Mouse (Mus musculus): ENCODE data around the gene Fut2.
A peak's percentile ranks its signal among the peaks of the same experiment; 100 is the strongest.

Gene Fut2

DNA sequence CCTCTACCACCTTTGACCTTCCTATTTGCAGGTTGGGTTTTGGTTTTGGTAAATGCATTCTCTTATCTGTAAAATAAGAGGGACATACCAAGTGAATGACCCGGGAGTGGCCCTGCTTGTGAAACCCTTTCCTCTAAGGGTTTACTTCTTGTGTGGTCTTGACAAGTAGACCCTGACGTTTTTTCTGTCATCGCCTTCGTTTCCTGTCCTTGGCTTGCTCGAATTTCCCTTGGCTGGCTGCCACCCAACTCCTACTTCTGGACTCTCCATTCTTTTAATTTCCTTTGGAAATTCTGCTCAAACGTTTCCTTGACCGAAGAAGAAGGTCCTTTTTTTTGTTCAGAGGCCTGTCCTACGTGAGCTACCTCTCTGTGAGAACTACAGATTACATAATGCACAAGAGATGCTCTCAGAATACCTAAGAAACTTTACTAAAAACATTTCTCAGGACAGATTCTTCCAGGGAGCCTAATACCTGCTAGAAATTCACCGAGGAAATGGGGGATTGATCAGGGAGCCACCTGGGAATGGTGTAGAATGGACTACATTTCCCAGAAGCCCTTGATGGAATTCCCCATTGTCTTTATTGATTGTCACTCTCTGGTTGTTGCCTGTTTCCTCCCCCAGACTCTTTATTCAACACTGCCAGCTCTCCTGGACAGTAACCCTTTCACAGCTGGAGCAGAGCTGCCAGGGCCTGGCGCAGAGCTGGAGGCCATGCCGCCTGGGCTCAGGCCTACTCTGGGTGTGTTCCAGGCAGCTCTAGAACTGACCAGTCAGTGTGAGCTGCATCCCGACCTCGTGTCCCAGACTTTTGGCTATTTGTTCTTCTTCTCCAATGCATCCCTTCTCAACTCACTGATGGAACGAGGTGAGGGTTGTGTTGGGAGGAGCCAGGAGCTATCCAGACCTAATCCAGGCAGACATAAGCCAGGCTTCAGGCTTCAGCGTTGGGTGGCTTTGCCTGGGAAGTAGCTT lies 30.2 kb downstream of the Fut2 start:
- DNase-seq = peak in 1 of 2 experiments; percentile 21

DNA sequence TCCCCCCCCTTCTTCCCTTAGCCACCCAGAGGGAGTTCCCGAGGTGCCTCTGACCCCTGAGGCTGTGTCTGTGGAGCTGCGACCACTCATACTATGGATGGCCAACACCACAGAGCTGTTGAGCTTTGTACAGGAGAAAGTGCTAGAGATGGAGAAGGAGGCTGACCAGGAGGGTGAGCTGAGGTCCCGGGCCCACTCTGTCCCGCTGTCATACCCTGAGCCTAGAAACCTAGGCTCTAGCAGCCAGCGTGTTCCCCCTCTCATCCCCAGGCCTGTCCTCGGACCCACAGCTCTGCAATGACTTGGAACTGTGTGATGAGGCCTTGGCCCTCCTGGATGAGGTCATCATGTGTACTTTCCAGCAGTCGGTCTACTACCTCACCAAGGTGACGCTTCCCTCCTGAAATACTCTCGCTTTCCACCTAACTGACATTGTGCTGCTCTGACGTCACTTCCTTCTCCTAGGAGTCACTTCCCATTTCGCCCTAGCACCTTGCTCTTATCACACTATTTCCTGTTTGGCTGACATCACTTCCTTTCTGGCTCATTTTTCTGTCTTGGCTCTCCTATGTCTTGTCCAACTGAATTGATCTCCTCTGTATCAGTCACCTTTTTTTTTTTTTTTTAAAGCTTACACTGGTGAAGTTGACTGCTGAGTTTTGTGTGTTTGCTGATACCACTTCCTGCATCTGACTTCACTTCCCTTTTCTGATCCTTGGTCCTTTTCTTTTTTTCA lies 31.1 kb downstream of the Fut2 start:
- DNase-seq = peak; percentile 68 to 74

DNA sequence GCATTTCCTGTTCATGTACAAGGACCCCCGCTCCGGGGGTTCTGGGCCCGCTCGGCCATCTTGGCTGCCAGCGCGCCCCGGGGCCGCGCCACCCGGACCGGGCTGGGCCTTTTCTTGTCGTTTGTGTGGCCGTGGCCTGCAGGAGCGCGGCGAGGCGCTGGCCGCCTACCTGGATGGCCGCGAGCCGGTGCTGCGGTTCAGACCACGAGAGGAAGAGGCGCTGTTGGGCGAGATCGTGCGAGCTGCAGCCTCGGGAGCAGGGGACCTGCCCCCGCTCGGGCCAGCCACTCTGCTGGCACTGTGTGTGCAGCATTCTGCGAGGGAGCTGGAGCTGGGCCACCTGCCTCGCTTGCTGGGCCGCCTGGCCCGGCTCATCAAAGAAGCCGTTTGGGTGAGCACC lies 33.7 kb downstream of the Fut2 start:
- DNase-seq = no peak

DNA sequence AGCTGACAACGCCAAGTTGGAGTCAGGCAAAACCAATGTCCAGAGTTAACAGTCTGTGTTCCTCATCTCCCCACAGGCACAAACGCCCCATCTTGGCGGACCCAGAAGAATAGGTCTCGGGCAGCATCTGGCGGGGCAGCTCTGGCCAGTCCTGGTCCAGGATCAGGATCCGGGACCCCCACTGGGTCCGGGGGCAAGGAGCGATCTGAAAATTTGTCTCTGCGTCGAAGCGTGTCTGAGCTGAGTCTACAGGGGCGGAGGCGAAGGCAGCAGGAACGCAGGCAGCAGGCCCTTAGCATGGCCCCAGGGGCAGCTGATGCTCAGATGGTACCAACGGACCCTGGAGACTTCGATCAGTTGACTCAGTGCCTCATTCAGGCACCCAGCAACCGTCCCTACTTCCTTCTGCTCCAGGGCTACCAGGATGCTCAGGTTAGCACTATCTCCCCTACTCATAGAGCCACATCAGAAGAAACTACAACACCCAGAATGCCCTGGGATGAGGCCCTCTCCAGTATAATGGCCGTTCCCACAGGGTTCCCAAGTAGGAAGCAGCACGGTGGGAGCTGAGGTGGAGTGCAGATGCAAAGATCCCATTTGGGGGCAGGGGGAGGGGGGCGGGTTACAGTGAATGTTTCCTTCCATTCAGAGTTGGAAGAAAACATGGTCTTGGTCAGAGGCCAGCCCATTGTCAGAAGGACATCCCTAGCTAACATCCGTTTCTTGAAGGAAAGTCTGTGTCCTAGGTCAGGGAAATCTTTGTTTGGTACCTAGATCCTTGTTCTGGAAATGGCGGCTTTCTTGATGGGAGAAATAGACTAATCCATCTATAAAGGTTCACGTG lies 35.9 kb downstream of the Fut2 start:
- no peak for DNase-seq

DNA sequence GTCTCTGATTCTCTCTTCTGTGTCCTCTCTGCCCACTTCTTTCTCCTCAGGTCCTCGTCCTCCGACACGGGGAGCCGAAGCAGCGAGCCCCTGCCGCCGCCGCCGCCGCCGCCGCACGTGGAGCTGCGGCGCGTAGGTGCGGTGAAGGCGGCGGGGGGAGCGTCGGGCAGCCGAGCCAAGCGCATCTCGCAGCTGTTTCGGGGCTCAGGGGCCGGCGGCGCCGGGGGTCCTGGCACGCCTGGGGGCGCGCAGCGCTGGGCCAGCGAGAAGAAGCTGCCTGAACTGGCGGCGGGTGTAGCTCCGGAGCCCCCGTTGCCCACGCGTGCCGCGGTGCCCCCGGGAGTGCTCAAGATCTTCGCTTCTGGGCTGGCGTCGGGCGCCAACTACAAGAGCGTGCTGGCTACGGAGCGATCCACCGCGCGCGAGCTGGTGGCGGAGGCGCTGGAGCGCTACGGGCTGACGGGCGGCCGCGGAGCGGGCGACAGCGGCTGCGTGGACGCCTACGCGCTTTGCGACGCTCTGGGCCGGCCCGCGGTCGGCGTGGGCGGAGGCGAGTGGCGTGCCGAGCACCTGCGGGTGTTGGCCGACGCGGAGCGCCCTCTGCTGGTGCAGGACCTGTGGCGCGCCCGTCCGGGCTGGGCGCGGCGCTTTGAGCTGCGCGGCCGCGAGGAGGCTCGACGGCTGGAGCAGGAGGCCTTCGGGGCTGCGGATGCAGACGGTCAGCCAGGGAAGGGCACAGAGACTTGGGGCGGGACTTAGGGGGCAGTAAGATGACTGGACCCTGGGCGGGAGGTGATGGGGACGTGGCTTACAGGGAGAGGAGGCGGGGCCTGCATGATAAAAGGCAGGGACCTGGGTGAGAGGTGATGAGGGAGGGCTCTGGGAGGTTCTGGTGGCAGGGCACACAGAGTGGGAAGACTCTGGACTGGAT lies 37.6 kb downstream of the Fut2 start:
- DNase-seq = peak; percentile 92 to 94

DNA sequence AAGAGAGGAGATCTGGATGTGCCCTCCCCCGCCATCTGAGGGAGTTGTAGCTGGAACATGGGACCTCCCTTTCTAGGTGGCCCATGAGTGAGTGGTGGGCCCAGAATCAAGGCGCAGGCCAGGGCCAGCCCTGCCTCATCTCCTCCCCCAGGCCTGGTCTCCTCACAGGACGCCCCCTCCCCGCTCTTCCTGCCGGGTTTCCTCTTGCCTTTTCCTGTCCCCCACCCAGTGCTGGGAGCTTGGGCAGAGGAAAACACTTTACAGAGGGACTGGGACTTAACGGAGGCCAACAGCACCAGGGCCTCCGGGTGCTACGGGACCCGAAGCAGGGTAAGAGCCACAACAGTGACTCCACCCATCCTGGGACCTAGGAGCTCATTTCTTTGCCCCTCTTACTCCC lies 38.9 kb downstream of the Fut2 start, which contains the start of gene Rasip1:
TSS of gene Rasip1 (plus strand) at position 228 of the 400 bp plus-strand sequence.
- no peak for DNase-seq

DNA sequence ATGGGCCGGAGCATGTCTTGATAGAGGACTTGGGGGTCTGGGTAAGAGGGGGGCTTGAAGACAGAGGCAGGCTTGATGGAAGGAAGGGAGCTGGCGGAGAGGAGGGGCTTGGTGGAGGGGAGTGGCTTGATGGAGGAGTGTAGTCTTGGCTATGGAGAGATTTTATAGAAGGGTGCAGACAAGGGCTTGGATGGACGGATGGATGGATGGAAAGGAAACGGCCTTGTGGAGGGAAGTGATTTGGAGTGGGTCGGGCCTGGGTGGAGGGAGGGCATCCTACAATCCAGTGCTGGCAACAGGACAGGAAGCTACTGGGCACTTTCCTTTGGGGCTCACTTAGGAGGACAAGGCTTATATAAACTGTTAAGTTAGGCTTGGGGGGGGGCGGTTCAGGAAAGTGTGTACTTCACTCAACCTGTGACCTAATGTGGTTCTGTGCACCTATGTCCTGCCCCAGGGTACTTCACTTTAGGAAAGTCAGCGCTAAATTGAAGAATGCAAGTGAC lies 39.6 kb downstream of the Fut2 start:
- no peak for DNase-seq

DNA sequence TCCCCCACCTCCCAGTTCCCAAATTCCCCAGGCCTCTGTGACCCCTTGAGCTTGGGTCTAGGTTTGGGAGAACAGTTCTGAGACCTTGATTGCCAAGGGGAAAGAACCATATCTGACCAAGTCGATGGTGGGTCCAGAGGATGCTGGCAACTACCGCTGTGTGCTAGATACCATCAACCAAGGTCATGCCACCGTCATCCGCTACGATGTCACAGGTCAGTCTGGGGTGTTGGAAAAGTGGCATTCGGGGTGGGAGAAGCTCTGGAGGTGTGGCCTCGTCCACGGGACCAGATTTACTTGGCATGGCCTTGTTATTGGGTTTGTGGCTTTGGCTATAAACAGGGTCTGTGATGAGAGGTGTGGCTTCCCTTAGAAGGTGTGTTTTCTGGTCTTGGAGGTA lies 40.7 kb downstream of the Fut2 start:
- DNase-seq = no peak

DNA sequence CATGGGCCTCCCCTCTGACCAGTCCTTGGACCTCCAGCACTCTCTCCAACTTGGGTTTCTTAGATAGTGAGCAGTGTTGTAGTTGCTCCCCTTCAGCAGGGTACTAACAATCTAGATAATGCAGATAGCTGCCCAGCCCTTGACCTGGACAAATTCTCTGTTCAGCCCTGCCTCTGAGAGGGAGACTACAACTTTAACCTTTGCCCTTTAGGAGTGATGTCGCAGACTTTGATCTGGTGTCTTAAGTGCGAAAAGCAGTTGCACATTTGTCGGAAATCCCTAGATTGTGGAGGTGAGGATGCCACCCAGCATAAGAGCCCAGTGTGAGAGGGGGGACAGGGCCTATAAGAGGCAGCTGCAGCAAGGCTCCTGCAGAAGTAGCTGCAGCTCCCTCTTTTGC lies 41.5 kb downstream of the Fut2 start:
- DNase-seq = no peak

DNA sequence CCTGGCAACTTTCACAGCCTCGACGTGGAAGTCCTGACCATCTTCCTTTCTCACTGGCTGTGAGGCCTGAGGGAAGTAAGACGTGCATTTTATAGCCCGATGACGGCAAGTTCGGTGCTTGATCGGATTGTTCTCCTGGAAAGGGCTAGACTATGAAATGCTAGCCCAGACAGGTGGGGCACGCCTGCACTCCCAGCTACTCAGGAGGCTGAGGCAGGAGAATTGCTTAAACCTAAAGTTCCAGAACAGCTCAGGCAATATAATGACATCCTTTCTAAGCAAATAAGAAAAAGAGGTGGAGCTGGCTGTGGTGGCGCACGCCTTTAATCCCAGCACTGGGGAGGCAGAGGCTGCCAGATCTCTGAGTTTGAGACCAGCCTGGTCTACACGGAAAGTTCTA lies 42.7 kb downstream of the Fut2 start:
- no peak for DNase-seq

DNA sequence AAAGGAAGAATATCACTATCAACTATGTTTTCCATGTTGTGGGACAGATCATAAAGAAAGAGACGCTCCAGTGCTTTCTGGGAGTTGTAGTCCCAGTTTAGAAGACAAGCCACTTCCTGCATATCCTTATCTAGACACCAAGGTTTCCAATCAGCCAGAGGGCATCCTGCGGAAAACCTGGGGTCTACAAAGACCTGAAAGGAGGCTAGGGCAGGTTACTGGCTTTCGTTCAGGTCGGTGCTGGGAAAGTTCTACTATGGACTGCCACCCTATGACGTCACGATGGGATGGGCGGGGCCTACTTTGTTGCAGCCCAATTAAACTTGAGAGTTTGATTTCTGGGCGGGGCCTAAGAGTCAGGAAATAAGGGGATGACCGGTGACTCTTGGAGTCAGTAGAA lies 44.8 kb downstream of the Fut2 start, which contains the start of gene Izumo1:
TSS of gene Izumo1 (plus strand) at position 369 of the 400 bp plus-strand sequence.
- peak; percentile 38 to 57 for DNase-seq

DNA sequence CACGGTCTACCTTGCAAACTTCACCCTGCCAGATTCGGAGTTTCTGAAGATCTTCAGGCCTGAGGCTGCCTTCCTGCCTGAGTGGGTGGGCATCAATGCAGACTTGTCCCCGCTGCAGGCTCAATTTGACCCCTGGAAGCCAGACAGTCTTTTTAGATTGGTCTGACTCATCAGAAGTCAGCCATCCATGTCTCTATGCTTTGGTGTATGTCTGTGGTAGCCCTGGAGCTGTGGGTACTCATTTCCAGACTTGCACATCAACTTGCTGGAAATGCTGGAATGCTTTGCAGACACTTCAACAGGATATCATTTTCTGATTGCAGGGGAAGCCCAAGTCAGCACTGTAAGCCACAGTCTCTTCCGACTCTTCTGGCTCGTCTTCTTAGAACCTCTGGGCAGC lies 46.6 kb downstream of the Fut2 start:
- DNase-seq = no peak

DNA sequence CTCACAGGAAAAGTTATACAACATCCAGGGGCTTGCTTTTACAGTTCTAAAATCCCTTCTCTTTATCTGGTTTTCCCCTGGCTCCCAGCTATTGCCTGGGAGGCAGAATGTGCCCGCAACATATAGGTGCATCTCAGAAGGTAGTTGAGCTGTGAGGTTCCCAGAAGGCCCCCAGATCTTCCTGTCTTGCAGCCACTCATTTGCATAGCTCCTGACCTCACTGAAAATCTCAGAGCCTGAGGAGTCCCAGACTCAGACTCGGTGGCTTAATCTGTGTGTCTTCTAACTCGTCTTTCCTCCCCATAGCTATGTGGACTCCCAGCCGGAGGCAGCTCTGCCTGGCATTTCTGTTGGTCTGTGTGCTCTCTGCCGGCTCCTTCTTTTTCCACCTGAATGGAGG lies 47.9 kb downstream of the Fut2 start:
- no peak for DNase-seq

DNA sequence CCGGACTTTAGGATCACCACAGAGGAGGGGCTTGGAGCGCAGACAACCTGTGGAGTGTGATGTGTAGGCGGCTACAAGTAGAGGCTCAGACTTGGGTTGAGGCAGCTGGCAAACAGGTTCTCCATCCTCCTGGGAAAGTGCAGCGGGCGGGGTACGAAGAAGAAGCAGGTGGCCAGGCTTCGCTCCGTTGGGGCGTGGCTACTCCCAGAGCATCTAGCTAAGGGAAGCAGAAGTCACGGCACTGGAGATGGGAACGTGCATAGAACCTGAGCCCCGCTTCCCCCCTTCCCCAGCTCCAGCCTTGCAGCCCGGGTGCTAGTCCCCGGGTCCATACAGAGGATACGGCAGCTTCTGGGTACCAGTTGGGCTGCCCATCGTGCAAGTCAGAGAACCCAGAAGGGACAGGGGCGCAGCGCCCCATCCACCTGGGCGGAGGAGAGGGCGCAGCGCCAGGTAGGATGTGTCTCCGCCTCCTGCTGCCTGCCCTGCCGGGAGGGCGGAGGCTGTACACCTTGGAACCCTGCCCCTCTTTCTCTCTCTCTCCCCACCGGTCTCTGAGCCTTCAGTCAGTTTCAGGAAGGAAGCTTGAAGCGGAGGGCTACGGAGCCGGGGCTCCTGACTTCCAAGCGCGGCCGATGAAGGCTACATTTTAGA lies 49.0 kb downstream of the Fut2 start, which contains the start of gene Fut1:
TSS of gene Fut1 (plus strand) at position 248 of the 654 bp plus-strand sequence.
- DNase-seq = no peak

DNA sequence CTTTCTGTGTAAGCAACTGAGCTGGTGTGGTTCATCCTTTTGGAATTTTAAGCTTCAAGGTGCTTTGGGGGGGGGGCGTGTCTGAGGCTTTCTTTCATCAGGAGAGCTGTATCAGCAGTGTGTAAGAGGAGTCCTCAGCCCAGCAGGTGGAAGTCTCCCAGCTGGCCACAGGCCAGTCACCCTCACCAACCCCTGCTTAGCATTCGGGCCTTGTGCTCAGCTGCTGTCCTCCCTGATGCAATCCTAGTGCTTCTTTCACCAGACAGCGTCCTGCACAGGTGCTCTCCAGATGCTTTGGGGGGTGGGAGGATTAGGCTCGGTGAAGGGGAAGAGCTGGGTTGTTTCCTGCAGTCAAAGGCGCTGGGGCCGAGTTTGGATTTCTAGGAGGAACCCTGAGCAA lies 49.9 kb downstream of the Fut2 start:
- DNase-seq = no peak

DNA sequence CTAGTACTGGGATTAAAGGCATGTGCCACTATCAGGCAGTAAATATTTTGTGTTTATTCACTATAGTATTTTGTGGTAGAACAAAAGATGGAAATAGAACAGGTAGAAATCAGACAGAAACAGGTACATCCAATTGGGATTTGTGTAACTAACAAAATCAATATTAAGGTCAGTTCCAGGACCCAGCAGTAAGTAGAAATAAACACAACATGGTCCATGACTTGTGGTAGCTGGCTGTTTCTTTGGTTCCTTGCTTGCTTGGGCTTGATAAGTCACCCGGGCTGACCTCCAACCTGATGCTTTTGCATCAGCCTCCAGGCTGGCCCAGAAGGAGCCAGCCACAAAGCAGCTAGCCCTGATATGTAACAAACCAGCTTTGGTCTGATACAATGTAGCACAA lies 56.7 kb downstream of the Fut2 start:
- no peak for DNase-seq

DNA sequence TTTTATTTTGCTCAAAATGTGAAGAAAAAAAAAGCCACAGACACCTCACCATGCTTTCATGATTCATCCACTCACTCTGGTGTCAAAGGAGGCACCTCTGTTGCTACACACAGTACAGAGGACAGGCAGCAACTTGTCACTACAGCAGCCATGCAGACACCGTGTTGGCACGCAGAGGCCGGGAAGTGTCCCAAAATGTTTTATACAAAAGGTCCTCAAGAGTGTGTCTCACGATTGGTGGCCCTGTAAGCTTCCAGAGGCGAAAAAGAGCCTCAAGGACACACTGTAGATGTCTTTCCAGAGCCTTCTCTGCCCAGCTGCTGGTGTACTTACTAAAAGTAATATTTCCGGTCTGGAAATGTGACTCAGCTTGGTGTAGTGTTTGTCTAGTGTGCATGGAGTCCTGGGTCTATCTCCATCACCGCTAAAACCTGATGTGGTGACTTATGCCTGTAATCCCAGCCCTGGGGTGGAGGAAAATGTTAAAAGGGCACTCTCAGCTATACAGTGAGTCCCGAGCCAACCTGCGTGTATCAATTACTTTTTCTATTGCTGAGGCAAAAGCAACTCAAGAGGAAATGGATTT lies 60.4 kb downstream of the Fut2 start:
- DNase-seq = no peak

DNA sequence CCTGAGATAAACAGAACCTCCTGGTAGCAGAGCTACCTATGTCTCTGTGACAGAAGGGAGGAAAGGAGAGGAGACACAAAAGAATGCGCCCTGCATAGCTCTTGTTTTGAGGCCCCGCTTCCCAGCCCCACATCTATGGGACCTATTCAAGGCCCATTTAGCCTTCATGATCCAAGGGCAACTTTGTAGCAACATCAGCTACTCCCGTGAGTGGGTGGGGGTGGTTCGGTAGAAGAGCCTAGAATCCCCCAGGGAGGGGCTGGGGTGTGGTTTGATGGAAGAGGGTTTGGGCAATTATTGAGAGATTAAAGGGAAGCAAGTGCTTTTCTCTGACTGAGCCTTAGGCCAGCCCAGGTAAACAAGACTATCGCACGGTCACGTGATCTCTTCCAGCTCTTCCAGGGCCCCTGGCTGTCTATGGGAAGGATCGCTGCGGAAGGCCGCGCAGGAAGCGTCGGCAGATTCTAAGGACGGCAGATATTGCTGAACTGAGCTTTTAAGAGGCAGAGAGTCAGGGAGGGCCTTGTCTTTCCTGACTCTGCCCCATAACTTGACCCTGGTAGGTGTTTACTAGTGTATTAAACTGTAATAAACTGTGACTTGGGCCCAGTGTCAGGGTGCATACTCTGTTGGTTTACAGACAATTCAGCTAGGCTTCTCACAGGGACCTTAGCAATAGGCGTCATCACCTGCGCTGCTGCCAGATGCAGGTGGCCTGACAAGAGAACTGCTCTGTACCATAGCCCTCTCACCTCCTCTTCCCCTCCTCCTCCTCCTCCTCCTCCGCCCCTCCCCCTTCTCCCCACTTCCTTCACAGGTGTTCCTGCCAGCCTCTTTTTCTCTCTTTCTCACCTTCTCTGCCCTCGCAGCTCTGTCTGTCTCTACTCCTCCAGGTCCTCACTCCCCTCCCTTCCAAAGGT lies 67.0 kb downstream of the Fut2 start:
- no peak for DNase-seq

Measured in B cell, adult 2 months (primary cell).